Mouse (Mus musculus) lung, postnatal 0 days (tissue): ENCODE measurements around the gene Aknad1. TPM values are rescaled to one million over a fixed set of nuclear protein-coding genes. Genes with fewer than 3 reads are reported as not detected.

Experiments
- ATAC-seq: fragments of 200-750 bp; cut with Nextera tagmentation; 2 replicates; pipeline ENCODE4 v1.8.0; 2017; ENCODE audit warnings: moderate library complexity
- DNase-seq: peaks from one replicate; pipeline ENCODE4 v3.0.0-alpha.2; 2016; ENCODE audit warnings: low spot score
- H3K27ac ChIP-seq: fragments of 300-500 bp; sonication (generic); 2 replicates; pipeline ENCODE4 v1.5.1; 2014; ENCODE audit warnings: antibody characterized with exemption, mild to moderate bottlenecking, low read length, mixed read lengths
- H3K27me3 ChIP-seq: fragments of 300-500 bp; sonication (generic); replicated peaks from 2 replicates; pipeline ENCODE4 v1.6.1; 2014; ENCODE audit warnings: low read length, mixed read lengths; ENCODE audit not compliant: insufficient read depth
- H3K36me3 ChIP-seq: fragments of 300-500 bp; sonication (generic); 2 replicates; pipeline ENCODE4 v1.6.1; 2014; ENCODE audit warnings: low read length, mixed read lengths; ENCODE audit not compliant: insufficient read depth
- H3K4me1 ChIP-seq: fragments of 300-500 bp; sonication (generic); 2 replicates; pipeline ENCODE4 v1.6.1; 2014; ENCODE audit warnings: antibody characterized with exemption, low read depth, low read length, mixed read lengths; ENCODE audit not compliant: insufficient read depth
- H3K4me2 ChIP-seq: fragments of 300-500 bp; sonication (generic); replicated peaks from 2 replicates; pipeline ENCODE4 v1.6.1; 2014; ENCODE audit warnings: low read depth, mild to moderate bottlenecking, low read length, moderate library complexity, mixed read lengths
- H3K4me3 ChIP-seq: fragments of 300-500 bp; sonication (generic); 2 replicates; pipeline ENCODE4 v1.5.1; 2014; ENCODE audit warnings: low read depth, low read length
- H3K9ac ChIP-seq: fragments of 300-500 bp; sonication (generic); replicated peaks from 2 replicates; pipeline ENCODE4 v1.6.1; 2014; ENCODE audit warnings: low read depth, mild to moderate bottlenecking
- H3K9me3 ChIP-seq: fragments of 300-500 bp; sonication (generic); 2 replicates; pipeline ENCODE4 v1.6.1; 2016; ENCODE audit warnings: low read length, mixed read lengths
- CTCF ChIP-seq: IDR thresholded peaks from 2 replicates; pipeline ENCODE4 v1.5.1; 2016; ENCODE audit warnings: antibody characterized with exemption, mild to moderate bottlenecking
- EP300 ChIP-seq: IDR thresholded peaks from 2 replicates; pipeline ENCODE4 v1.6.1; 2016; ENCODE audit warnings: antibody characterized with exemption, mild to moderate bottlenecking, control low read depth
- WGBS: fragments of 180-500 bp; shearing (Covaris S2); extraction: QIAGEN DNeasy Blood & Tissue Kit; methylation state at CpG from one replicate; pipeline ENCODE4 v1.1.7; 2014; 5-methylcytosine and 5-hydroxymethylcytosine counted together
- polyA plus RNA-seq: library from polyadenylated mRNA; unstranded; fragments of >200 nt; fragmentation: Nextera tagmentation; extraction: Ambion mirVana; gene quantifications from 2 replicates; pipeline ENCODE4 v1.2.1, GENCODE M21; 2015

Aknad1 gene
- 0.10 and 0.21 TPM in 2 replicates for polyA plus RNA-seq

GRCm38 (mm10) chr3:108739045-108739708, at the start of gene Aknad1:
Gene Aknad1 (plus strand): TSS chr3:108739658.
- H3K9ac ChIP-seq = no peak within 1 kb of the TSS
- H3K27ac ChIP-seq = no peak within 1 kb of the TSS
- no peaks in the 10 kb centered on the region for H3K36me3 ChIP-seq
- no peaks in the 10 kb centered on the region for H3K4me1 ChIP-seq
- ATAC-seq (no peak), DNase-seq (no peak)
- 57% methylated on average over 8 of the region's 8 CpGs for WGBS
- H3K4me2 ChIP-seq = no peak within 1 kb of the TSS
- peaks cover 3% of the 10 kb centered on the region; the same call in 1 of the 2 replicates for H3K9me3 ChIP-seq
- no peak within 1 kb of the TSS for H3K4me3 ChIP-seq
- no peak for TF ChIP-seq CTCF
- TF ChIP-seq EP300 = no peak
- H3K27me3 ChIP-seq = no peaks in the 10 kb centered on the region

GRCm38 (mm10) chr3:108689979-108690378, 49.5 kb upstream of the Aknad1 start:
- DNase-seq (peak; percentile 67), ATAC-seq (peak; percentile 56)
- no peaks in the 10 kb centered on the region for H3K27me3 ChIP-seq
- TF ChIP-seq CTCF = no peak
- TF ChIP-seq EP300 = no peak
- H3K4me2 ChIP-seq = no peak overlapping the region
- WGBS = 53% methylated on average over 4 of the region's 4 CpGs
- H3K9me3 ChIP-seq = no peaks in the 10 kb centered on the region
- H3K27ac ChIP-seq = no peak overlapping the region
- no peak overlapping the region for H3K4me3 ChIP-seq
- H3K9ac ChIP-seq = no peak overlapping the region
- no peaks in the 10 kb centered on the region for H3K4me1 ChIP-seq
- H3K36me3 ChIP-seq = no peaks in the 10 kb centered on the region

- no peaks in the 10 kb centered on the region for H3K27me3 ChIP-seq
- no peak overlapping the region for H3K9ac ChIP-seq
- H3K27ac ChIP-seq = no peak overlapping the region; the same call in 1 of the 2 replicates
- ATAC-seq (peak; percentile 97), DNase-seq (peak; percentile 77)
- TF ChIP-seq CTCF = no peak
- TF ChIP-seq EP300 = peak; percentile 73; the same call in 1 of the 2 replicates
- H3K4me3 ChIP-seq = no peak overlapping the region
- no peaks in the 10 kb centered on the region for H3K36me3 ChIP-seq
- WGBS = 67% methylated on average over 9 of the region's 9 CpGs
- H3K4me1 ChIP-seq = no peaks in the 10 kb centered on the region
- no peak overlapping the region for H3K4me2 ChIP-seq
- no peaks in the 10 kb centered on the region for H3K9me3 ChIP-seq
These were observed 45.1 kb upstream of the Aknad1 start for GRCm38 (mm10) chr3:108694321-108694720.

GRCm38 (mm10) chr3:108698662-108699061, 40.8 kb upstream of the Aknad1 start:
- 88% methylated on average over 8 of the region's 8 CpGs for WGBS

GRCm38 (mm10) chr3:108699786-108700185, 39.7 kb upstream of the Aknad1 start:
- Histone ChIP-seq H3K27ac (no peak overlapping the region), H3K4me2 (no peak overlapping the region), H3K27me3 (no peaks in the 10 kb centered on the region), H3K9me3 (no peaks in the 10 kb centered on the region), H3K4me3 (no peak overlapping the region), H3K36me3 (no peaks in the 10 kb centered on the region), H3K9ac (no peak overlapping the region), H3K4me1 (no peaks in the 10 kb centered on the region)
- TF ChIP-seq EP300 (no peak), CTCF (no peak)
- WGBS = 88% methylated on average over 4 of the region's 4 CpGs
- ATAC-seq (no peak), DNase-seq (no peak)

More at GRCm38 (mm10) chr3:108698662-108699061, 40.8 kb upstream of the Aknad1 start:
- no peak overlapping the region for H3K4me3 ChIP-seq
- ATAC-seq = no peak
- no peak for DNase-seq
- no peaks in the 10 kb centered on the region for H3K4me1 ChIP-seq
- no peaks in the 10 kb centered on the region for H3K36me3 ChIP-seq
- no peak overlapping the region for H3K4me2 ChIP-seq
- no peaks in the 10 kb centered on the region for H3K27me3 ChIP-seq
- H3K9ac ChIP-seq = no peak overlapping the region
- H3K27ac ChIP-seq = no peak overlapping the region
- H3K9me3 ChIP-seq = no peaks in the 10 kb centered on the region
- no peak for TF ChIP-seq EP300
- no peak for TF ChIP-seq CTCF

GRCm38 (mm10) chr3:108701256-108701655, 38.2 kb upstream of the Aknad1 start:
- DNase-seq = peak; percentile 81
- no peak for ATAC-seq
- Histone ChIP-seq H3K36me3 (no peaks in the 10 kb centered on the region), H3K9me3 (no peaks in the 10 kb centered on the region), H3K9ac (no peak overlapping the region), H3K4me2 (no peak overlapping the region), H3K4me3 (no peak overlapping the region), H3K4me1 (no peaks in the 10 kb centered on the region), H3K27me3 (no peaks in the 10 kb centered on the region), H3K27ac (no peak overlapping the region)
- 82% methylated on average over 1 of the region's 1 CpGs for WGBS
- no peak for TF ChIP-seq EP300
- TF ChIP-seq CTCF = peak; percentile 69
